Mouse (Mus musculus) kidney, embryonic 16.5 days (tissue): ENCODE measurements around the gene Cd3eap. TPM values are rescaled to one million over a fixed set of nuclear protein-coding genes. Genes with fewer than 3 reads are reported as not detected.

ENCODE experiments used
- ATAC-seq: fragments of 200-750 bp; cut with Nextera tagmentation; 2 replicates; pipeline ENCODE4 v1.8.0; 2017; ENCODE audit warnings: moderate TSS enrichment; ENCODE audit not compliant: low FRiP score, low TSS enrichment
- H3K27ac ChIP-seq: fragments of 300-500 bp; sonication (generic); 2 replicates; pipeline ENCODE4 v1.5.1; 2014; ENCODE audit warnings: low read length
- H3K27me3 ChIP-seq: fragments of 300-500 bp; sonication (generic); 2 replicates; pipeline ENCODE4 v1.6.1; 2014; ENCODE audit warnings: low read length, control low read depth, mixed read lengths; ENCODE audit not compliant: insufficient read depth
- H3K36me3 ChIP-seq: fragments of 300-500 bp; sonication (generic); 2 replicates; pipeline ENCODE4 v1.6.1; 2014; ENCODE audit warnings: low read length, control low read depth, mixed read lengths; ENCODE audit not compliant: insufficient read depth
- H3K4me1 ChIP-seq: fragments of 300-500 bp; sonication (generic); 2 replicates; pipeline ENCODE4 v1.6.1; 2014; ENCODE audit warnings: low read length, control low read depth, mixed read lengths; ENCODE audit not compliant: insufficient read depth
- H3K4me2 ChIP-seq: fragments of 300-500 bp; sonication (generic); replicated peaks from 2 replicates; pipeline ENCODE4 v1.6.1; 2014; ENCODE audit warnings: low read depth, low read length
- H3K4me3 ChIP-seq: fragments of 300-500 bp; sonication (generic); 2 replicates; pipeline ENCODE4 v1.5.1; 2014; ENCODE audit warnings: mild to moderate bottlenecking, low read length
- H3K9ac ChIP-seq: fragments of 300-500 bp; sonication (generic); replicated peaks from 2 replicates; pipeline ENCODE4 v1.6.1; 2014; ENCODE audit warnings: low read length
- H3K9me3 ChIP-seq: fragments of 300-500 bp; sonication (generic); 2 replicates; pipeline ENCODE4 v1.6.1; 2016; ENCODE audit warnings: low read length, control low read depth
- WGBS: fragments of 180-500 bp; shearing (Covaris S2); extraction: QIAGEN DNeasy Blood & Tissue Kit; methylation state at CpG from one replicate; pipeline ENCODE4 v1.1.7; 2014; 5-methylcytosine and 5-hydroxymethylcytosine counted together
- polyA plus RNA-seq: library from polyadenylated mRNA; unstranded; fragments of >200 nt; fragmentation: Nextera tagmentation; extraction: Ambion mirVana; gene quantifications from 2 replicates; pipeline ENCODE4 v1.2.1, GENCODE M21; 2015

The Cd3eap gene
- polyA plus RNA-seq, 1 experiment from 2014 or later, result 25.0 TPM

DNA sequence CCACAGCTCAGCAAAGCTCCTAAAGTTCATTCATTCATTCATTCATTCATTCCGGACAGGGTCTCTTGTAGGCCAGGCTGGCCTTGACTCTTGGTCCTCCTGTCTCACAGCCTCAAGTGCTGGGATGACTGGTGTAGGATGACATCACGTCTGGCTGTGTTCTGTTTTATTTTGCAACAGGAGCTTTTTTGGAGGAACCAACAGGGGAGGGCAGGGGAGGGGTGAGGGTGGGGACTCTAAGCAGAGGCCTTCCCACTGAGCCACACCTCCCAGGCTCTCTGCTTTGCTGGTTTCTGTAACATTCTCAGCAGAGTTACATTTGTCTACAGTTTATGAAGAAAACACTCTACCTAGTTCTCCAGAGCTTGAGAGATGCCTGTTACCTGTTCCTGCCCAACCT is 21.2 kb downstream of the Cd3eap start:
- 48% methylated on average over 2 of the region's 2 CpGs for WGBS

DNA sequence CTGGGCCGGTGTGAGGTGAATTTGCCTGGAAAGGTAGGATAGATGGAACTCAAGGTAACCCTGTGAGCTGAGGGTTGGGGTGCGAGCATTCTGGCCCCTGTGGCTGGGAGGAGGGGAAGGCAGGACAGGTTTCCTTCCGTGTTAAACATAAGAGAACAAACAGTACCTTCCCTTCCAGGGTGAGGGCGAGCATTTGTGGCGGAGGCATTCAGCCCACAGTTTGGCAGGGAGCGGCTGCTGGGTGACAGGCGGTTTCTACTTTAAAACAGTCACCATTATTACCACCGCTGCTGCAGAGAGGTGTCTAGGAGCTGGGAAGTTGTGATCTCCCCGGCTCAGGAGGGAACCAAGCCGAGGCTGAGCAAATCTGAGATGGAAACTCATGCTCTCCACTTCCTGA is 22.2 kb downstream of the Cd3eap start:
- Histone ChIP-seq H3K9ac (no peak overlapping the region), H3K27ac (no peak overlapping the region), H3K4me3 (no peak overlapping the region), H3K9me3 (no peaks in the 10 kb centered on the region), H3K36me3 (no peaks in the 10 kb centered on the region), H3K27me3 (peaks cover 13% of the 10 kb centered on the region), H3K4me1 (peaks cover 21% of the 10 kb centered on the region), H3K4me2 (no peak overlapping the region)
- no peak for ATAC-seq
- 52% methylated on average over 10 of the region's 10 CpGs for WGBS

More for the DNA sequence above, 21.2 kb downstream of the Cd3eap start:
- no peaks in the 10 kb centered on the region for H3K9me3 ChIP-seq
- no peak for ATAC-seq
- H3K4me1 ChIP-seq, result peaks cover 29% of the 10 kb centered on the region
- H3K4me3 ChIP-seq, result no peak overlapping the region
- H3K4me2 ChIP-seq, result no peak overlapping the region
- H3K36me3 ChIP-seq, result no peaks in the 10 kb centered on the region
- H3K27ac ChIP-seq, result no peak overlapping the region
- H3K9ac ChIP-seq, result no peak overlapping the region
- peaks cover 13% of the 10 kb centered on the region for H3K27me3 ChIP-seq

DNA sequence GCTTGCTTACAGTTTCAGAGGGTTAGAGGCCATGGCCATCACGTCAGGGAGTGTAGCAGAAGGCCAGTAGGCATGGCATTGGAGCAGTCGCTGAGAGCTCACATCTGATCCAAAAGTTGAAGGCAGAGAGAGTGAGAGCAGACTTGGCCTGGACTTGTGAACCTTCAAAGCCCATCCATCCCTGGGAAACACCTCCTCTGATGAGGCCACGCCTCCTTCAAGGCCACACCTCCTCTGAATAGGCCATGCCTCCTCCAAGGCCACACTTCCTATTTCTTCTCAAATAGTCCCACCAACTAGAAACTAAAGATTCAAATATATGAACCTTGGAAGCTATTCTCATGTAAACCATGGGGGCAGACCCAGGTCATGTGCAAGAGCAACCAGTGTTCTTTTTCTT is 23.7 kb downstream of the Cd3eap start:
- ATAC-seq, result no peak

DNA sequence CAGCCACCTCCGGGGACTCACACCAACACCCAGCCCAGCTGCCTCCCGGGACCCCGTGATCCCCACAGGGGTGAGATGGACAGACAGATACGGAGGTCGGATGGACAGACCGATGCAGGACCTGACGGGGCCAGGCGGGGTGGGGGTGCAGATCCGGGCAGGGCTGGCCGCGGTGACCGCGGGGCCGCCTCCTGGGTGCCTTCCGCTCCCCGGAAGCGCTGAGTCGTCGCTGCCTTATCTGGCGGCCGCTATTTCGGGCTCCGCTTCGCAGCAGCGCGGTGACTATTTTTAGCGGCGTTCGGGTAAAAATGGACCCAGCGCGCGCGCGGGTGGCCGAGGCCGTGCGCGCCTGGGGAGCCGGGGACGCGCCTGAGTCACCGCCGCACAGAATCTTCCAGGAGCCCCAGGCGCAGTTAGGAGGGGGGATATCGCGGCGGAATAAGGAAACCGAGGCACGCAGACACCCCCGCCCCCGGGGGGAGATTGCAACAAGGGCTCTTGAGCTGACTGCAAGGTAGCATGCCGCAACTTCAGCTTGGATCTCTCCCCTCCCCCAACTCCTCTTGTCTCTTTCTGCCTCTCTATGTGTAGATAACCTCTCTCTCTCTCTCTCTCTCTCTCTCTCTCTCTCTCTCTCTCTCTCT is 26.5 kb downstream of the Cd3eap start:
- Histone ChIP-seq H3K4me2 (peak overlapping the region; percentile 83), H3K4me1 (peaks cover 13% of the 10 kb centered on the region), H3K36me3 (no peaks in the 10 kb centered on the region), H3K9ac (peak overlapping the region; percentile 66), H3K27ac (no peak overlapping the region), H3K9me3 (no peaks in the 10 kb centered on the region), H3K27me3 (no peaks in the 10 kb centered on the region), H3K4me3 (peak overlapping the region; percentile 52)
- peak; percentile 47; the same call in 1 of the 2 replicates for ATAC-seq
- WGBS, result under 1% methylated on average over 50 of the region's 52 CpGs

More for the DNA sequence above, 23.7 kb downstream of the Cd3eap start:
- Histone ChIP-seq H3K27me3 (no peaks in the 10 kb centered on the region), H3K4me2 (no peak overlapping the region), H3K4me1 (peaks cover 11% of the 10 kb centered on the region), H3K9ac (no peak overlapping the region), H3K27ac (no peak overlapping the region), H3K36me3 (no peaks in the 10 kb centered on the region), H3K4me3 (no peak overlapping the region), H3K9me3 (no peaks in the 10 kb centered on the region)
- 34% methylated on average over 3 of the region's 3 CpGs for WGBS

DNA sequence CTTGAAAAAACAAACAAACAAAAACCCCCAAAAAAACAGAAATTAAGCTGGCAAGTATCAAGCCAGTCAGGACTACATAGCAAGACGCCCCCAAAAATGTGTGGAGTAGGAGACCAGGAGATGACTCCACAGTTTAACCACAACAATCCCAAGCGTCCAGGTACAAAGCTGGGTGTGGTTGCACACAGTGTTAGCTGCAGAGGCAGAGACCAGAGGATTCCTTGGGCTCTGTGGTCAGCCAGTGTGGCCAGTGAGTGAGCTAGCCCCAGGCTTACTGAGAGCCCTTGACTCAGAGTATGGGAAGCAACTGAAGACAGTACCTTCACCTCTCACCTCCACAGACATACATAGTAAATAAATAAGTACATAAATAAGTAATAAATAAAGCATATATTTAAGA is 27.4 kb downstream of the Cd3eap start:
- Histone ChIP-seq H3K4me1 (peaks cover 20% of the 10 kb centered on the region), H3K27me3 (no peaks in the 10 kb centered on the region), H3K36me3 (no peaks in the 10 kb centered on the region), H3K9me3 (no peaks in the 10 kb centered on the region), H3K9ac (no peak overlapping the region), H3K27ac (no peak overlapping the region), H3K4me2 (no peak overlapping the region), H3K4me3 (no peak overlapping the region)
- WGBS, result 75% methylated on average over 2 of the region's 2 CpGs
- ATAC-seq, result no peak

DNA sequence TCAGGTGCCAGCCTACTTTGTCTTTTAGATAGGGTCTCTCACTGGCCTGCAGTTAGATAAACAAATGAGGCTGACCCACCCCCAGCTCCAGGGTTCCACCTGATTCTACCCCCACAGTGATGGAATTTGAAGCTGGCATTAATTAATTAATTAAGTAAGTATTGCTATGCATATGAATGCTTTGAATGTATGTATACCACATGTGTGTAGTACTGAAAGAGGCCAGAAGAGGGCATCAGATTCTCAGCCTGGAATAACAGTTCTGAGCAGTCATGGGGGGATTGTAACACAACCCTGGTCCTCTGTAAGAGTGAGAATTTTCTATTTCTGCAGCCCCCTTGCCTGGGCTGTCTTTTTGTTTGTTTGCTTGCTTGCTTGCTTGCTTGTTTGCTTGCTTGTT is 30.9 kb downstream of the Cd3eap start:
- Histone ChIP-seq H3K4me2 (no peak overlapping the region), H3K4me3 (no peak overlapping the region), H3K36me3 (no peaks in the 10 kb centered on the region), H3K27ac (no peak overlapping the region), H3K27me3 (no peaks in the 10 kb centered on the region), H3K9ac (no peak overlapping the region), H3K9me3 (no peaks in the 10 kb centered on the region), H3K4me1 (peaks cover 16% of the 10 kb centered on the region)
- no peak for ATAC-seq

DNA sequence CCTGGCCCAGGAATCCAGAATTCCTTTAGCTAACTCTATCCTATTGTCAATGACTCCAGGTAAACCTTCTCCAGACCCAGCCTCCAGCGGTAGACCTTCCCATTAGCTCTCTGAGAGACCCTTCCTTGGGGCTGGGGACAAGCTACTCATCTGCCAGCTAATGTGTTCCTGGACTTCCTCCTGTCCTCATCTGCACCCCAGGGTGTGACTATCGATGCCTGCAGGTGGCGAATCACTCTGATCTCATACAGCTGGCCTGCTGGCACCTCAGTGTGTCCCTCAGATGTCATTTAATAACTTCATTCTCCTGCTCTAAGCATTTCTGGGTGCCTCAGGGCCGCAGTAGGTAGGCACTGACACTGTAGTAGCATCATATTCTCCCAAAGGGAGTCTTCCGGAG is 31.5 kb downstream of the Cd3eap start:
- Histone ChIP-seq H3K9me3 (no peaks in the 10 kb centered on the region), H3K36me3 (no peaks in the 10 kb centered on the region), H3K9ac (peak overlapping the region; percentile 60; the same call in 1 of the 2 replicates), H3K27ac (0 out of 2 replicates have a peak overlapping the region, but pooled peaks have one; percentile 90), H3K4me3 (no peak overlapping the region), H3K27me3 (no peaks in the 10 kb centered on the region), H3K4me2 (peak overlapping the region; percentile 68; the same call in 1 of the 2 replicates), H3K4me1 (peaks cover 14% of the 10 kb centered on the region)
- WGBS, result 79% methylated on average over 5 of the region's 5 CpGs
- ATAC-seq, result no peak

DNA sequence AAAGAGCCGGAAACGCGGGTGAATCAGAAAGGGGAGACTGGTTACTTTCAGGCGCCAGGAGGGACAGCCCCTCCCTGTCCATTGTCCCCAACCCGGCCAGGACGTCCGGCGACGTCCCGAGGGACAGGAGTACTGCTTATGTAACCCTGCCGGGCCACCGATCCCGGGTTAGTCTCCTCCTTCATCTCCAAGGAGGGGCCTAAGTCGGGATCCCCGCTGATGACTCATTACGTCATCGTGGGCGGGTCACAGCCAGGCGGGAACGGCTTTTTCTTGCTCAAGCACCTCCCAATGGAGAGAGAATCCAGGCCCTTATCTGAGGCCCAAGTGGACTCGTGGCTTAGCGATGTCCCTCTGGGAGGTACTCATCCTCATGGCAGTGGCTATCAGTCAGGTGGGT is 32.2 kb downstream of the Cd3eap start:
- WGBS, result under 1% methylated on average over 22 of the region's 22 CpGs
- Histone ChIP-seq H3K4me2 (peak overlapping the region; percentile 68), H3K27ac (peak overlapping the region; percentile 90), H3K27me3 (no peaks in the 10 kb centered on the region), H3K4me3 (peak overlapping the region; percentile 46), H3K36me3 (no peaks in the 10 kb centered on the region), H3K4me1 (peaks cover 14% of the 10 kb centered on the region), H3K9me3 (no peaks in the 10 kb centered on the region), H3K9ac (peak overlapping the region; percentile 60; the same call in 1 of the 2 replicates)
- peak; percentile 85 for ATAC-seq

DNA sequence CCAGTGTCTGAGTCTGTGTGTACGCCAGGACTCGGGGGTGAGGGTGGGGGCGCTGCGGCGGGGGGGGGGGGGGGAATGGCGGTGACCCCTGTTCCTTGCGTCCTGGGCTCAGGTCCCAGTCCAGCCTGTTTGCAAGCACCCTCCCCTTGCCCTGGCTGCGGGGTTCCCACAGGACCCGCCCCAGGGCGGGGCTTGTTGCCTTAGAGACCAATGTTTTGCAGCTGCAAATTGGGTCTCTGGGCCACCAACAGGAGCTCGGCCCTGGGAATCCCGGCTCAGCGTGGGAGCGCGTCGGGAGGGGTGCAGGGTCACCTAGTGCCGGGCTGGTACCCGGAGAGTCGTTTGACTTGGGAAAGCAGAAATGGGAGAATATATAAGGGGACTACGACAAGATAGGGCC is 32.9 kb downstream of the Cd3eap start:
- under 1% methylated on average over 16 of the region's 20 CpGs for WGBS
- H3K4me3 ChIP-seq, result peak overlapping the region; percentile 46
- no peaks in the 10 kb centered on the region for H3K9me3 ChIP-seq
- H3K27me3 ChIP-seq, result no peaks in the 10 kb centered on the region
- peak; percentile 79 for ATAC-seq
- peak overlapping the region; percentile 68 for H3K4me2 ChIP-seq
- H3K9ac ChIP-seq, result peak overlapping the region; percentile 60
- peak overlapping the region; percentile 90 for H3K27ac ChIP-seq
- peaks cover 14% of the 10 kb centered on the region for H3K4me1 ChIP-seq
- no peaks in the 10 kb centered on the region for H3K36me3 ChIP-seq
